Mouse (Mus musculus) CH12.LX (cell line): ENCODE measurements around the gene Pi4k2b. TPM values are rescaled to one million over a fixed set of nuclear protein-coding genes. Genes with fewer than 3 reads are reported as not detected.
A peak's percentile ranks its signal among the peaks of the same experiment; 100 is the strongest.

ENCODE experiments used
- DNase-seq: peaks from one replicate; pipeline ENCODE4 v3.0.0-alpha.2; 2013; ENCODE audit errors: extremely low read depth
- H3K27ac ChIP-seq: 2 replicates; pipeline ENCODE4 v1.5.1; 2012; ENCODE audit warnings: low read depth, mild to moderate bottlenecking, control low read depth, moderate library complexity; ENCODE audit not compliant: insufficient read depth
- H3K27me3 ChIP-seq: replicated peaks from 2 replicates; pipeline ENCODE3; 2012; ENCODE audit warnings: inconsistent platforms
- H3K36me3 ChIP-seq, 2 experiments: replicated peaks in 1 of 2; 2 replicates each; pipeline versions ENCODE3 to v1.6.1; 2012; ENCODE audit warnings: inconsistent platforms in 1 of 2, low read length in 1 of 2, mild to moderate bottlenecking in 1 of 2, mixed read lengths in 1 of 2, moderate library complexity in 1 of 2; ENCODE audit not compliant: control insufficient read depth in 1 of 2, insufficient read depth in 1 of 2
- H3K4me1 ChIP-seq, 2 experiments: 2 replicates each; pipeline ENCODE4 v1.6.1; 2012; ENCODE audit warnings: inconsistent platforms in 1 of 2, moderate library complexity in 1 of 2; ENCODE audit not compliant: insufficient read depth in 2 of 2, control insufficient read depth in 1 of 2
- H3K4me2 ChIP-seq: 2 replicates; pipeline ENCODE4 v1.6.1; 2012; ENCODE audit warnings: low read depth, mild to moderate bottlenecking, control low read depth; ENCODE audit not compliant: poor library complexity, insufficient read depth, severe bottlenecking
- H3K4me3 ChIP-seq, 3 experiments: fragments of 150-350 bp in 1 of 3; sonication (generic) in 1 of 3; replicated peaks in 1 of 3; 2 replicates each; pipeline versions ENCODE3 to v1.5.1; 2011 to 2012; ENCODE audit warnings: low read depth in 2 of 3, low read length in 2 of 3, mild to moderate bottlenecking in 2 of 3, moderate library complexity in 2 of 3, control low read depth in 1 of 3, improper control_type of control experiment in 1 of 3, inconsistent platforms in 1 of 3, mixed read lengths in 1 of 3; ENCODE audit not compliant: poor library complexity in 1 of 3
- H3K79me2 ChIP-seq: replicated peaks from 2 replicates; pipeline ENCODE4 v1.6.1; 2012; ENCODE audit warnings: mild to moderate bottlenecking, moderate library complexity; ENCODE audit not compliant: control insufficient read depth, poor library complexity, insufficient read depth, severe bottlenecking; ENCODE audit errors: extremely low read depth
- H3K9ac ChIP-seq: 2 replicates; pipeline ENCODE4 v1.6.1; 2012; ENCODE audit warnings: low read depth, mild to moderate bottlenecking, control low read depth, moderate library complexity; ENCODE audit not compliant: insufficient read depth
- H3K9me3 ChIP-seq: replicated peaks from 2 replicates; pipeline ENCODE3; 2012; ENCODE audit warnings: low read length, inconsistent platforms, mixed read lengths
- ELF1 ChIP-seq: IDR thresholded peaks from 2 replicates; pipeline ENCODE4 v1.6.1; 2014; ENCODE audit warnings: low read depth, mild to moderate bottlenecking, inconsistent platforms, low read length, improper control_type of control experiment
- EP300 ChIP-seq: IDR thresholded peaks from 2 replicates; pipeline ENCODE4 v1.6.1; 2011; ENCODE audit warnings: low read length, improper control_type of control experiment
- ETS1 ChIP-seq: conservative IDR thresholded peaks from 2 replicates; pipeline ENCODE4 v1.6.1; 2012; ENCODE audit warnings: low read depth, mild to moderate bottlenecking, inconsistent platforms, low read length, improper control_type of control experiment, moderate library complexity
- GABPA ChIP-seq: IDR thresholded peaks from 2 replicates; pipeline ENCODE4 v1.6.1; 2012; ENCODE audit warnings: low read depth, low read length, improper control_type of control experiment, inconsistent platforms; ENCODE audit not compliant: insufficient replicate concordance
- HCFC1 ChIP-seq: IDR thresholded peaks from 2 replicates; pipeline ENCODE4 v1.6.1; 2012; ENCODE audit warnings: low read depth, mild to moderate bottlenecking, inconsistent platforms, low read length, improper control_type of control experiment
- IRF4 ChIP-seq: IDR thresholded peaks from 2 replicates; pipeline ENCODE4 v1.6.1; 2014; ENCODE audit warnings: low read depth, mild to moderate bottlenecking, inconsistent platforms, low read length, improper control_type of control experiment
- JUN ChIP-seq: IDR thresholded peaks from 2 replicates; pipeline ENCODE4 v1.6.1; 2011; ENCODE audit warnings: low read depth, mild to moderate bottlenecking, low read length, improper control_type of control experiment, moderate library complexity; ENCODE audit not compliant: insufficient read depth
- MAFK ChIP-seq: IDR thresholded peaks from 2 replicates; pipeline ENCODE4 v1.6.1; 2011; ENCODE audit warnings: low read length, improper control_type of control experiment; ENCODE audit not compliant: insufficient replicate concordance
- MAX ChIP-seq: IDR thresholded peaks from 2 replicates; pipeline ENCODE4 v1.6.1; 2011; ENCODE audit warnings: low read length, improper control_type of control experiment
- NELFE ChIP-seq: IDR thresholded peaks from 2 replicates; pipeline ENCODE4 v1.6.1; 2011; ENCODE audit warnings: low read depth, low read length, improper control_type of control experiment
- POLR2AphosphoS2 ChIP-seq: IDR thresholded peaks from 2 replicates; pipeline ENCODE4 v1.6.1; 2011; ENCODE audit warnings: low read depth, low read length, improper control_type of control experiment
- SMC3 ChIP-seq: IDR thresholded peaks from 2 replicates; pipeline ENCODE4 v1.6.1; 2011; ENCODE audit warnings: low read depth, low read length, improper control_type of control experiment
- TBP ChIP-seq: conservative IDR thresholded peaks from 2 replicates; pipeline ENCODE4 v1.6.1; 2011; ENCODE audit warnings: low read depth, low read length, improper control_type of control experiment
- UBTF ChIP-seq: IDR thresholded peaks from 2 replicates; pipeline ENCODE4 v1.6.1; 2012; ENCODE audit warnings: low read depth, mild to moderate bottlenecking, inconsistent platforms, low read length, improper control_type of control experiment, moderate library complexity
- ZNF384 ChIP-seq: IDR thresholded peaks from 2 replicates; pipeline ENCODE4 v1.6.1; 2012; ENCODE audit warnings: low read depth, low read length, improper control_type of control experiment, inconsistent platforms
- dilution Hi-C: fragments of 300-500 bp; cut with MboI; formaldehyde crosslinking; loops from 2 replicates; pipeline ENCODE4 v1.14.3; 2020; ENCODE audit warnings: low sequenced_read_pairs; ENCODE audit not compliant: extremely low pct_unique_long_range_greater_than_20kb, extremely low pct_ligation_motif_present
- in situ Hi-C: fragments of 300-500 bp; cut with MboI; formaldehyde crosslinking; loops from 3 replicates; pipeline ENCODE4 v1.14.3; 2019; ENCODE audit warnings: low sequenced_read_pairs, low pct_ligation_motif_present, low pct_unique_long_range_greater_than_20kb, mixed read lengths
- polyA plus RNA-seq: library from polyadenylated mRNA; unstranded; fragments of >175 nt; gene quantifications from 2 replicates; pipeline ENCODE4 v1.2.1, GENCODE M21; 2012; ENCODE audit warnings: low read depth; ENCODE audit not compliant: insufficient read length
- total RNA-seq, 2 experiments: library from RNA; depleted of rRNA; stranded (reverse); fragments of 300-350 nt in 1 of 2; fragments of >200 nt in 1 of 2; gene quantifications; 2 replicates each; pipeline ENCODE4 v1.2.3; 2012 to 2014

Pi4k2b gene
- total and polyA plus RNA-seq, 3 experiments: 10.8 to 27.1 (median 17.0) TPM

GRCm38 (mm10) chr5:52783957-52784356 lies 42.6 kb downstream of the Pi4k2b start:
- dilution Hi-C loops: no loop called here

GRCm38 (mm10) chr5:52786556-52787322 lies 45.4 kb downstream of the Pi4k2b start:
- Histone ChIP-seq H3K27me3 (no peaks in the 10 kb centered on the region), H3K36me3 (peaks cover 28 to 62% of the 10 kb centered on the region in 2 experiments), H3K27ac (no peak overlapping the region), H3K4me1 (peaks cover 2 to 26% of the 10 kb centered on the region in 2 experiments; a peak in 2 of 4 replicates), H3K79me2 (peaks cover 6% of the 10 kb centered on the region; the same call in 1 of the 2 replicates), H3K4me3 (no peak overlapping the region), H3K9ac (no peak overlapping the region), H3K4me2 (no peak overlapping the region), H3K9me3 (no peaks in the 10 kb centered on the region)
- in situ Hi-C loops (no loop called here), dilution Hi-C loops (no loop called here)
- peak; percentile 17 for DNase-seq
- no peak for TF ChIP-seq NELFE
- no peak for TF ChIP-seq MAX
- no peak for TF ChIP-seq TBP
- TF ChIP-seq ELF1: no peak
- no peak for TF ChIP-seq SMC3
- no peak for TF ChIP-seq IRF4
- TF ChIP-seq UBTF: no peak
- TF ChIP-seq MAFK: no peak
- TF ChIP-seq ETS1: no peak
- no peak for TF ChIP-seq POLR2AphosphoS2
- no peak for TF ChIP-seq GABPA
- no peak for TF ChIP-seq JUN
- no peak for TF ChIP-seq EP300
- TF ChIP-seq HCFC1: no peak

More at GRCm38 (mm10) chr5:52783957-52784356, 42.6 kb downstream of the Pi4k2b start:
- peaks cover 2 to 26% of the 10 kb centered on the region in 2 experiments; a peak in 2 of 4 replicates for H3K4me1 ChIP-seq
- no peak for DNase-seq
- in situ Hi-C loops: no loop called here
- peak overlapping the region in 2 of 3 experiments; percentile 69 to 95 for H3K4me3 ChIP-seq
- H3K36me3 ChIP-seq: peaks cover 22 to 35% of the 10 kb centered on the region in 2 experiments
- TF ChIP-seq JUN (no peak), ZNF384 (peak; percentile 87)
- peak overlapping the region; percentile 59; the same call in 1 of the 2 replicates for H3K9ac ChIP-seq
- H3K4me2 ChIP-seq: peak overlapping the region; percentile 29; the same call in 1 of the 2 replicates
- H3K79me2 ChIP-seq: peaks cover 6% of the 10 kb centered on the region; the same call in 1 of the 2 replicates
- H3K27ac ChIP-seq: no peak overlapping the region
- H3K27me3 ChIP-seq: no peaks in the 10 kb centered on the region
- H3K9me3 ChIP-seq: no peaks in the 10 kb centered on the region
